Mouse (Mus musculus): ENCODE data around the gene Moxd1. TPM values are rescaled to one million over a fixed set of nuclear protein-coding genes. Genes with fewer than 3 reads are reported as not detected.

Moxd1 gene
- polyA plus RNA-seq, 1 experiment = not detected

- TF ChIP-seq FLI1 (IDR thresholded peaks at IDR 0.05; ENCODE audit: low read length) (no peak), GATA1 (IDR thresholded peaks at IDR 0.05; ENCODE audit: borderline replicate concordance, low read length) (no peak)
- no peak overlapping the region for H3K4me3 ChIP-seq (replicated peaks)
- H3K9me3 ChIP-seq = peaks cover 4% of the 10 kb centered on the region; the same call in 1 of the 2 replicates
- H3K27me3 ChIP-seq (replicated peaks) = peaks cover 49% of the 10 kb centered on the region
- H3K36me3 ChIP-seq (replicated peaks; ENCODE audit: low read length) = no peaks in the 10 kb centered on the region
- peaks cover 13% of the 10 kb centered on the region for H3K4me1 ChIP-seq
Measured at GRCm38 (mm10) chr10:24224591-24224990, 1.3 kb downstream of the Moxd1 start.

- peaks cover 23% of the 10 kb centered on the region for H3K27me3 ChIP-seq (replicated peaks)
- H3K9me3 ChIP-seq = peaks cover 3% of the 10 kb centered on the region; the same call in 1 of the 2 replicates
- H3K4me1 ChIP-seq = peaks cover 4% of the 10 kb centered on the region
- H3K4me3 ChIP-seq (replicated peaks) = no peak overlapping the region
- H3K36me3 ChIP-seq (replicated peaks; ENCODE audit: low read length) = no peaks in the 10 kb centered on the region
- no peak for TF ChIP-seq FLI1 (IDR thresholded peaks at IDR 0.05; ENCODE audit: low read length)
- no peak for TF ChIP-seq GATA1 (IDR thresholded peaks at IDR 0.05; ENCODE audit: borderline replicate concordance, low read length)
Measured at GRCm38 (mm10) chr10:24228318-24229183, 5.2 kb downstream of the Moxd1 start.

GRCm38 (mm10) chr10:24232281-24232680 is 9.0 kb downstream of the Moxd1 start:
- no peaks in the 10 kb centered on the region for H3K9me3 ChIP-seq
- TF ChIP-seq GATA1 (IDR thresholded peaks at IDR 0.05; ENCODE audit: borderline replicate concordance, low read length) (no peak), FLI1 (IDR thresholded peaks at IDR 0.05; ENCODE audit: low read length) (no peak)
- H3K27me3 ChIP-seq (replicated peaks) = peaks cover 2% of the 10 kb centered on the region
- no peaks in the 10 kb centered on the region for H3K36me3 ChIP-seq (replicated peaks; ENCODE audit: low read length)
- no peak overlapping the region for H3K4me3 ChIP-seq (replicated peaks)
- no peaks in the 10 kb centered on the region for H3K4me1 ChIP-seq

DNA sequence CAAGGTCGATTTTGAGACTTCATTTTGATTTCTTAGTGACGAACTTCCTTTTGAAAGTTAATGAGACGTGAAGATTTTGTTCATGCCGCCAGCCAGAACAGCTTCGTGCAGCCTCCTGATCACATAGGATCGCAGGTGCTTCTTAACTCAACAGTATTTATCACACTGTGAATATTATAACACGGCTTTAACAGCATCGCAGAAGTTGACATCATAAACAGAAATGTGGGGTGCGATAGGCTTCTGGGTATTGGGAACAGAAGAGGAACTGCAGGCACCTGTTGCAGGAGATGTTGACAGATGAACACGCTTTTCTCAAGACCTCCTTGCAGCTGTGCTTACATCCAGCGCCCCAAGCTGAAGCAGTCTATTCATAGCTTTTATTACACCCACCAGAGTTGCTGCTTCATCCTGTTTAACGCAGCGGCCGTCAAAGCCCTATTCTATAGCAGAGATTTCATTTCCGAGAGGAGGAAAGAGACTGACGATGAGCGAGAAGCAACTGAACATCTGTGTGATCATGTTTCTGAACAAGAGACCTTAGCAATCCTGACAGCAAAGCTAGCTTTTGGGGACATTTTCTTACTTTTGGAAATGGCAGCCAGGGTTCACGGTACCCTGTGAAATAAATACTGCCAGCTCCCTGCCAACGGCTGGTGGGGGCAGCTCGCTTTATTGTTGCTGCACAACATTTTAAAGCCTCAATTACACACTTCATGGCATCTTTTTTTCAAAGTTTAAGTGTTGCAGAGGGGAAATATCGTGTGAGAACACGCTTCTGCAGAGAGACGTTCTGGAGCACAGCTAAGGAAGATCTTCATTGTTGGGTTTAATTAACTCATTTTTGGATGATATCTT is 12.3 kb downstream of the Moxd1 start:
- TF ChIP-seq FLI1 (IDR thresholded peaks at IDR 0.05; ENCODE audit: low read length) (no peak), GATA1 (IDR thresholded peaks at IDR 0.05; ENCODE audit: borderline replicate concordance, low read length) (no peak)
- H3K27me3 ChIP-seq (replicated peaks) = no peaks in the 10 kb centered on the region
- no peaks in the 10 kb centered on the region for H3K36me3 ChIP-seq (replicated peaks; ENCODE audit: low read length)
- H3K4me1 ChIP-seq = no peaks in the 10 kb centered on the region
- no peak overlapping the region for H3K4me3 ChIP-seq (replicated peaks)
- H3K9me3 ChIP-seq = peaks cover 6% of the 10 kb centered on the region

DNA sequence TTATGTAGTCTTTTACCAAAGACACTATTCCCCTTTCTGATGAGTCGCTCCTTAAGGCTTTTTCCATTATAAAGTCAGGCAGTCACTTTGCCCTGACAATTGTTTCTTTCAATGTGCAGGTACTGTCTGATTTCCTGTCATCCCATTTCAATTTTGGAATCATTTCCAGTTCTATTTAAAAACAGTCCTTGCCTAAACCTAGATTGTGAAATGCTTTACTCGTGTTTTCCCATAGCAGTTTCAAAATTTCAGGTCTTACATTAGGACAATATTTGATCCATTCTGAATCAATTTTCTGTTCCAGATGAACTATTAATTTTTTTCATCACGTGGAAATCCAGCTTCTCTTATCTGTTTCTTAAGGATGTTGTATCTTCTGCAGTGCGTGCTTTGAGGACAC is 23.5 kb downstream of the Moxd1 start:
- no peaks in the 10 kb centered on the region for H3K9me3 ChIP-seq
- no peaks in the 10 kb centered on the region for H3K4me1 ChIP-seq
- no peak for TF ChIP-seq GATA1 (IDR thresholded peaks at IDR 0.05; ENCODE audit: borderline replicate concordance, low read length)
- TF ChIP-seq FLI1 (IDR thresholded peaks at IDR 0.05; ENCODE audit: low read length) = no peak
- H3K36me3 ChIP-seq (replicated peaks; ENCODE audit: low read length) = no peaks in the 10 kb centered on the region
- H3K27me3 ChIP-seq (replicated peaks) = no peaks in the 10 kb centered on the region
- no peak overlapping the region for H3K4me3 ChIP-seq (replicated peaks)

DNA sequence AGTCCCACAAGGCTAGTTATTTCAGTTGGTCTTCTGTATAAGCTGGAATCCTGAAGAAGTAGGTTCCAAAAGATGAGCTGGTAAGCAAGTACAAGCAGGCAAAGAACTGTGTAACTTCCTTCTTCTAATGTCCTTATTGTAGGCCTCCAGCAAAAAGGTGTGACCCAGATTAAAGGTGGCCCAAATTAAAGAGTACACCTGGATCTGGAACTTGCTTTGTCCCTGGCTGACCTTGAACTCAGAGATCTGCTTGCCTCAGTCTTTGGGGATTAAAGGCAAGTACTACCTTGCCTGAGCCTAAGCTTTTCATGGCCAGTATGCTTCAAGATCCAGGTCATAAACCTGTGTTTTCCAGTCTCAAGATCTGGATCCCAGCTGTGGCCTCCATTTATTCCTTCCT is 24.8 kb downstream of the Moxd1 start:
- no peaks in the 10 kb centered on the region for H3K4me1 ChIP-seq
- TF ChIP-seq FLI1 (IDR thresholded peaks at IDR 0.05; ENCODE audit: low read length) (no peak), GATA1 (IDR thresholded peaks at IDR 0.05; ENCODE audit: borderline replicate concordance, low read length) (no peak)

DNA sequence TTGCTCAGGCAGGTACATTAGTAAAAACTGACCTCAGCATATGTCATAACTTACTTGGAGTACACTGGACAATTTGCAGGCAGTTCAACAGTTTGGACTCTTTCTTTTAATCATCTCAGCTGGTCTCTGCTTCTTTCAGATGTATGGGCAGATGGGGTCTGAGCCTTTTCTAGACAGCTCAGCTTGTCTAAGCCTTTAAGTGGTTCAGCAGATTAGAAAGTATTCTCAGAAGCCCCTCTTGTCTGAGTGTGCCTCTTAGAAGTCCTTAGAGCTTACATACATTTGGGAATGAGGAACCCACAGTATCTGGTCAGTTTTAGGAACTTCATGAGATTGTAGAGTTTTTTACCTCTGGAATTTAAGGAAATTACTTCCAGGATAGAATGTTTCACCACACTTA is 28.3 kb downstream of the Moxd1 start:
- peaks cover 5% of the 10 kb centered on the region; the same call in 1 of the 2 replicates for H3K9me3 ChIP-seq
- H3K36me3 ChIP-seq (replicated peaks; ENCODE audit: low read length) = no peaks in the 10 kb centered on the region
- TF ChIP-seq FLI1 (IDR thresholded peaks at IDR 0.05; ENCODE audit: low read length) = no peak
- no peak for TF ChIP-seq GATA1 (IDR thresholded peaks at IDR 0.05; ENCODE audit: borderline replicate concordance, low read length)
- no peak overlapping the region for H3K4me3 ChIP-seq (replicated peaks)
- no peaks in the 10 kb centered on the region for H3K27me3 ChIP-seq (replicated peaks)
- no peaks in the 10 kb centered on the region for H3K4me1 ChIP-seq

More for the DNA sequence above, 24.8 kb downstream of the Moxd1 start:
- Histone ChIP-seq H3K9me3 (no peaks in the 10 kb centered on the region), H3K36me3 (replicated peaks; ENCODE audit: low read length) (no peaks in the 10 kb centered on the region), H3K27me3 (replicated peaks) (no peaks in the 10 kb centered on the region), H3K4me3 (replicated peaks) (no peak overlapping the region)

- H3K36me3 ChIP-seq (replicated peaks; ENCODE audit: low read length) = no peaks in the 10 kb centered on the region
- H3K4me1 ChIP-seq = no peaks in the 10 kb centered on the region
- peaks cover 8% of the 10 kb centered on the region for H3K9me3 ChIP-seq
- no peak overlapping the region for H3K4me3 ChIP-seq (replicated peaks)
- no peak for TF ChIP-seq FLI1 (IDR thresholded peaks at IDR 0.05; ENCODE audit: low read length)
- TF ChIP-seq GATA1 (IDR thresholded peaks at IDR 0.05; ENCODE audit: borderline replicate concordance, low read length) = no peak
- no peaks in the 10 kb centered on the region for H3K27me3 ChIP-seq (replicated peaks)
Measured at GRCm38 (mm10) chr10:24258150-24258549, 34.8 kb downstream of the Moxd1 start.

DNA sequence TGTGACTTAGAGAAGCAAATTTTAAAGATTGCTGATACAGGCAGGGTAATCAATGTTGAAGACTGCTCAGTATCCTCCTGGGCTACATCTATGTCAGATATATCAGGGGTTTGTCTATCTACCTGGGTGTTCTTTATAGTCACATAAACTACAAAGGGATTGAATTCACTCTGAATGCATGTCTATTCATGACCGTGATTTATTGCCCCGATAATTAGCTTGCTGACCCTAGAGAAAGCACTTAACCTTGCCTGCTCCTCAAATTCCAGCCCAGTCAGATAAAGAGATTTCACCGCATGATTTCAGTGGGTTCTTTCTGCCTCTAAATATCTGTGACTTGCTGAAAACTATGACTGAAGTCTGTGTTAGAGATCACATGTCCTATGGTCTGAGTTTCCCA is 35.6 kb downstream of the Moxd1 start:
- Histone ChIP-seq H3K27me3 (replicated peaks) (no peaks in the 10 kb centered on the region), H3K4me1 (no peaks in the 10 kb centered on the region), H3K9me3 (peaks cover 9% of the 10 kb centered on the region; the same call in 1 of the 2 replicates), H3K36me3 (replicated peaks; ENCODE audit: low read length) (no peaks in the 10 kb centered on the region), H3K4me3 (replicated peaks) (no peak overlapping the region)
- TF ChIP-seq GATA1 (IDR thresholded peaks at IDR 0.05; ENCODE audit: borderline replicate concordance, low read length) = no peak

Measured in megakaryocyte, embryonic 14.5 days (primary cell).